Mouse (Mus musculus) cerebellum, adult 2 months (tissue): ENCODE measurements around the gene Qrfpr.

Source experiments
- CTCF ChIP-seq: fragments of 200-500 bp; IDR thresholded peaks from 2 replicates; pipeline ENCODE4 v1.5.1; 2011; ENCODE audit warnings: low read depth, mild to moderate bottlenecking, control low read depth, low read length, moderate library complexity, borderline replicate concordance; ENCODE audit not compliant: insufficient read depth
- POLR2A ChIP-seq: fragments of 200-500 bp; IDR thresholded peaks from 2 replicates; pipeline ENCODE4 v1.6.1; 2011; ENCODE audit warnings: low read length, control low read depth, borderline replicate concordance; ENCODE audit not compliant: insufficient read depth

DNA sequence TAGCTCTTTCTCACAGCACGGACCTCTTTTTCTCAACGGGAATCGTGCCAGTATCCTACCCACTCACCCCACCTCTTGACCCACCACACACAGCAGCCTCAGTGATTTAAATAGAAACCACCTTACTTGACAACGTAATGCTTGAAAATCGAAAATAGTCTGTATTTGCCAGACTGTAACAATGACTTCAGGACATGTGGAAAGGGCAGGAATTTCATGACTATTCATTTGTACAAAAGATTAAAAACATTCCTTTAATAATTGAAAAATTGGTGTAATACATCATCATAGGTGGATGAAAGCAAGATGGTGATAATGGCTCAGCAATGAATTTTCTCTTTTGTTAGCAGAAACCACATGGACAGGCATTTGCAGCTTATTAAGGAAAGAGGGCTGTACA lies 21.0 kb downstream of the Qrfpr start:
- TF ChIP-seq CTCF (no peak), POLR2A (no peak)
